Mouse (Mus musculus) forebrain, embryonic 14.5 days (tissue): Measurements from ENCODE around the gene Ppp1ca. TPM values are rescaled to one million over a fixed set of nuclear protein-coding genes. Genes with fewer than 3 reads are reported as not detected.

ENCODE experiments used
- ATAC-seq: fragments of 200-750 bp; cut with Nextera tagmentation; 2 replicates; pipeline ENCODE4 v1.8.0; 2017; ENCODE audit warnings: mild to moderate bottlenecking, moderate library complexity
- DNase-seq: peaks from one replicate; pipeline ENCODE4 v3.0.0-alpha.2; 2015; ENCODE audit warnings: low spot score
- H3K27ac ChIP-seq: fragments of 300-500 bp; sonication (generic); 2 replicates; pipeline ENCODE4 v1.5.1; 2014; ENCODE audit warnings: low read depth, mild to moderate bottlenecking, control low read depth, low read length, moderate library complexity
- H3K27me3 ChIP-seq: fragments of 300-500 bp; sonication (generic); replicated peaks from 2 replicates; pipeline ENCODE4 v1.6.1; 2014; ENCODE audit warnings: low read length, control low read depth, mixed read lengths; ENCODE audit not compliant: control insufficient read depth, insufficient read depth
- H3K36me3 ChIP-seq: fragments of 300-500 bp; sonication (generic); 2 replicates; pipeline ENCODE4 v1.6.1; 2014; ENCODE audit warnings: low read length, control low read depth; ENCODE audit not compliant: control insufficient read depth, insufficient read depth
- H3K4me1 ChIP-seq: fragments of 300-500 bp; sonication (generic); 2 replicates; pipeline ENCODE4 v1.6.1; 2014; ENCODE audit warnings: antibody characterized with exemption, low read length, control low read depth; ENCODE audit not compliant: control insufficient read depth, insufficient read depth
- H3K4me2 ChIP-seq: fragments of 300-500 bp; sonication (generic); 2 replicates; pipeline ENCODE4 v1.6.1; 2014; ENCODE audit warnings: mild to moderate bottlenecking, control low read depth, low read length
- H3K4me3 ChIP-seq: fragments of 300-500 bp; sonication (generic); 2 replicates; pipeline ENCODE4 v1.5.1; 2014; ENCODE audit warnings: low read depth, low read length, control low read depth
- H3K9ac ChIP-seq: fragments of 300-500 bp; sonication (generic); 2 replicates; pipeline ENCODE4 v1.6.1; 2014; ENCODE audit warnings: mild to moderate bottlenecking, low read length, control low read depth, moderate library complexity
- H3K9me3 ChIP-seq: fragments of 300-500 bp; sonication (generic); replicated peaks from 2 replicates; pipeline ENCODE4 v1.6.1; 2016; ENCODE audit warnings: low read length, control low read depth, mixed read lengths; ENCODE audit not compliant: control insufficient read depth
- WGBS: fragments of 180-500 bp; shearing (Covaris S2); extraction: QIAGEN DNeasy Blood & Tissue Kit; methylation state at CpG from one replicate; pipeline ENCODE4 v1.1.7; 2014; 5-methylcytosine and 5-hydroxymethylcytosine counted together
- polyA plus RNA-seq: library from polyadenylated mRNA; unstranded; fragments of >200 nt; fragmentation: Nextera tagmentation; extraction: Ambion mirVana; gene quantifications from 2 replicates; pipeline ENCODE4 v1.2.1, GENCODE M21; 2014

Ppp1ca gene
- polyA plus RNA-seq = 608 and 689 TPM in 2 replicates

DNA sequence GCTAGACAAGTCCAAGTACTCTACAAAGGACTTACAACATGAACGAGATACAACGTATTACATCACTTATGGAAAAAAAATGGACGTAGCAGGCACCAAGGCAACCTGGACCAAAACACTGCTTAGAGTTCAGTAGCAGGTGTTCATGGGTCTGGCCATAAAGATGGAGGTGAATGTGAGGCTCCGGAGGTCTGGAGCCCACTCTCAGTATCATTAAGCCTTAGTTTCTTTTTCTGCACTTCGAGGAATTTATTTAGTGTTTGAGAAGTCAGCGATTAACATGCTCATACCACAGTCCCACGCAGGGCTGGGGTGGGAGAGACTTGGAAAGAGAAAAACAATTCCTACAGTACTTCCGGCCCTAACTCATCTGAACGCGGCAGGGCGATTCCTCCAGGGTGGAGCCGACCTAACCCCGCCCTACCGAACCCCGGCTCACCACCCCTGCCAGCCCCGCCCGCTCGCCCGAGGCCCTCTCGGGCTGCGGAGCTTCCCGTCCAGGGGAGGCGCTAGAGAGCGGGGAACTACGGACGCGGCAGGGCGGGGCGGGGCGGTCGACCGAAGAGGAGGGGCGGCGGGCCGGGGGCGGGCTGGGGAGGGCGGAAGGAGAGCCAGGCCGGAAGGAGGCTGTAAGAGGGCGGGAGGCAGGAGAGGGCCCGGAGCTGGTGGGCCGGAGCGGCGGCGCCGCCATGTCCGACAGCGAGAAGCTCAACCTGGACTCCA lies at the start of gene Ppp1ca:
Gene Ppp1ca, plus strand, starts transcription at position 538 of the 723 bp plus-strand sequence.
- H3K4me3 ChIP-seq = peak within 1 kb of the TSS; percentile 99
- DNase-seq (peak; percentile 94), ATAC-seq (peak; percentile 90)
- no peaks in the 10 kb centered on the region for H3K27me3 ChIP-seq
- H3K4me2 ChIP-seq = peak within 1 kb of the TSS; percentile 92
- H3K9me3 ChIP-seq = no peaks in the 10 kb centered on the region
- peak within 1 kb of the TSS; percentile 93 for H3K9ac ChIP-seq
- peaks cover 37% of the 10 kb centered on the region for H3K36me3 ChIP-seq
- H3K27ac ChIP-seq = peak within 1 kb of the TSS; percentile 86
- H3K4me1 ChIP-seq = peaks cover 8% of the 10 kb centered on the region
- WGBS = 6% methylated on average over 42 of the region's 47 CpGs

DNA sequence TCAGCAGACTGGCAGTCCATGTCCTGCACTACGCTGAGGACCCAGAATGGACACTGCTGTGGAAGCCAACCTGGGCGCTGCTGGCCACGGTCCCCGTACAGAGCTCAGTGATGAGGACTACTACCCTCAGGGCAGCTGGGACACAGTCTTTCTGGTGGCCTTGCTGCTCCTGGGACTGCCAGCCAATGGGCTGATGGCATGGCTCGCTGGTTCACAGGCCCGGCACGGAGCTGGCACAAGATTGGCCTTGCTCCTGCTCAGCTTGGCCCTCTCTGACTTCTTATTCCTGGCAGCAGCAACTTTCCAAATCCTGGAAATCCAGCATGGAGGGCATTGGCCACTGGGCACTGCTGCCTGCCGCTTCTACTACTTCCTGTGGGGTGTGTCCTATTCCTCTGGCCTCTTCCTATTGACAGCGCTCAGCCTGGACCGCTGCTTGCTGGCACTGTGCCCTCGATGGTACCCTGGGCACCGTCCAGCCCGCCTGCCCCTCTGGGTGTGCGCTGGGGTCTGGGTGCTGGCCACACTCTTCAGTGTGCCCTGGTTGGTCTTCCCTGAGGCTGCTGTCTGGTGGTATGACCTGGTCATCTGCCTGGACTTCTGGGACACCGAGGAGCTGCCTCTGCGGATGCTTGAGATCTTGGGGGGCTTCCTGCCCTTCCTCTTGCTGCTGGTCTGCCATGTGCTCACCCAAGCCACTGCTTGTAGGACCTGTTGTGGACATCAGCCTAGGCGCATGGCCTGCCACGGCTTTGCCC lies 49.3 kb upstream of the Ppp1ca start:
- DNase-seq = no peak

DNA sequence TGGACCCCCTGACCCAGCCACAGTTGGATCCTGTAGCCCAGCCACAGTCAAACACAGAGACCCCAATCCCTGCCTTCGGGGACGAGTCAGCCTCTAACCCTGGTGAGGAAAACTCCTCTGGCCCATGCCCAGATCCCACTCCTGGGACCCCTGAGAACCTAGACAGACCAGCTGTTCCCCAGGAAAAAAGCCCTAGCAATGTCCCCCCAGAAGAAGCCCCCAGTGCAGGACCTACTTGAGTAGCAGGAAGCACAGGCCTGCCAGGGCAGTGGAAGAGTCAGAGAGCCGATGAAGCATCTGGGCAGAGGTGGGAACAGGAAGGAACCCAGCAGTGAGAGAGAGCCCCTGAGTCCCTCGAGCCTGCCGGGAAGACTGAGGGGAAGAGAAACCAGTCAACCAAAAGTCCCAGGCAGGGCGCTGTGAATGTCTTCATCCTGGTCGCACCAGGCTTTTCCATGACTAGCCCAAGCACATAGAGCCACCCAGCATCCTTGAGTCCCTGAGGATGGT lies 48.1 kb upstream of the Ppp1ca start, which contains the start of gene Cabp4:
Gene Cabp4, minus strand, starts transcription at position 275 of the 510 bp plus-strand sequence.
- H3K9me3 ChIP-seq = no peaks in the 10 kb centered on the region
- no peak for DNase-seq
- H3K4me1 ChIP-seq = peaks cover 3% of the 10 kb centered on the region; the same call in 1 of the 2 replicates
- H3K27me3 ChIP-seq = no peaks in the 10 kb centered on the region
- no peak within 1 kb of the TSS for H3K9ac ChIP-seq
- ATAC-seq = no peak
- H3K4me3 ChIP-seq = no peak within 1 kb of the TSS
- WGBS = 79% methylated on average over 7 of the region's 7 CpGs
- H3K4me2 ChIP-seq = no peak within 1 kb of the TSS
- no peak within 1 kb of the TSS for H3K27ac ChIP-seq
- H3K36me3 ChIP-seq = no peaks in the 10 kb centered on the region

More for the DNA sequence above, 49.3 kb upstream of the Ppp1ca start:
- Histone ChIP-seq H3K4me1 (peaks cover under 1% of the 10 kb centered on the region; the same call in 1 of the 2 replicates), H3K9me3 (no peaks in the 10 kb centered on the region), H3K27me3 (no peaks in the 10 kb centered on the region), H3K27ac (no peak overlapping the region), H3K4me2 (no peak overlapping the region), H3K4me3 (no peak overlapping the region), H3K36me3 (no peaks in the 10 kb centered on the region), H3K9ac (no peak overlapping the region)
- 89% methylated on average over 18 of the region's 18 CpGs for WGBS
- ATAC-seq = no peak

DNA sequence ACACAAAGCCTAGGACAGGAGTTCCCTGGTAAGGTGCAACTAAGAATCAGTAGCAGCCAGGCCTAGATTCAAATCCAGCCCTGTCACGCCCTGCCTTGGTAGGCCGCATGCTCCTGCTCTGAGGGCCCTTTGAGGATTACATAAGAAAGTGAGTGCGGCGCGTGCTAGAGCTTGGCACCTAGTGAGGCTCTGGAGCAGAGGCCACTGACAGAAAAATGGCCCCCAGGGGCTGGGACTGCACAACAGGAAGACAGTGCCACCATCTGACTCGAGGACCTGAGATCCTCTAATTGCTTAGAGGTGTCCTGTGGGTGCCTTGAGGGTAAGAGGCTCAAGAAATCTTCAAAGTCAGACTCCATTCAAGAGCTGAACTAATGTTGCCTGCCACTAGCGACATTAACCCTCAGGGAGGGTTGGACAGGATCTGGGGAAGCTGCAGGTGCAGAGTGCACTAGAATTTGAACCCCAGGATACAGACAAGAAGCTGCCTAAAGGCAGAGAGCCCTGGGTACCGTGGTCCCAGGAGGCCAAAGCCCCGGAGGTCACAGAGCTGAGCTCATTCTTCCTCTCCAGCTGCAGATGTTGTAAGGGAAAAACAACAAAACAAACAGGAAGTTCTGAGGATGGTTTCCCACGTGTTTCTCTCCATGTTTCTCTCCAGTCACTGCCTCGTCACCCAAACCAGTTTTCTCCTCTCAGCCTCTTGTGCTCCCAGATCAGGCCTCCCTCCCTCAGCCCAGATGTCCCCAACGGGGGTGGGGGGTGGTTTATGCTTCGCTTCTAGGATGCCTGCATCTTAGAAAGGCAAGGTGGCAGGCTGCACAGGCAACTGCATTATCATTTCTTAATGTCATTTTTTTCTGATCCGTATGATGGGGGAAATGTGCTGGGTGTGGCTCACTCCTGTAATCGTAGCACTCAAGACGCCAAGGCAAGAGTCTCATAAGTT lies 47.0 kb upstream of the Ppp1ca start:
- Histone ChIP-seq H3K27ac (no peak overlapping the region), H3K4me2 (no peak overlapping the region), H3K4me1 (peaks cover 10% of the 10 kb centered on the region), H3K9ac (no peak overlapping the region), H3K36me3 (no peaks in the 10 kb centered on the region), H3K27me3 (no peaks in the 10 kb centered on the region), H3K9me3 (no peaks in the 10 kb centered on the region), H3K4me3 (no peak overlapping the region)
- ATAC-seq (no peak), DNase-seq (no peak)
- WGBS = 82% methylated on average over 16 of the region's 16 CpGs

DNA sequence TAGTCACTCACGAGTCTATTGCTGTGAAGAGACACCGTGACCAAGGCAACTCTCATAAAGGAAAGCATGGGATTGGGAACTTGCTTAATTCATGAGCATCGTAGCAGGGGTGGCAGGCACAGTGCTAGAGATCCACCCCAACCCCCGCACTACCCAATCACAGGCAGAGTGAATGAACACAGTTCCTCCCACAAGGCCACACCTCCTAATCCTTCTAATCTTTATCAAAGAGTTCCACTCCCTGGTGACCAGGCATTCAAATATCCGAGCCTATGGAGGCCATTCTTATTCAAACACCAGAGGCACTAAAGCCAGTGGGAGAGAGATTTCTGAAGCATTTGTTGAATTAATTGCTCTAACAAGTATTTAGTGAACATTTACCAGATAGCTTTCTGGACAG lies 45.9 kb upstream of the Ppp1ca start:
- Histone ChIP-seq H3K4me2 (no peak overlapping the region), H3K36me3 (peaks cover 8% of the 10 kb centered on the region), H3K9ac (no peak overlapping the region), H3K4me1 (peaks cover 10% of the 10 kb centered on the region), H3K9me3 (no peaks in the 10 kb centered on the region), H3K4me3 (no peak overlapping the region), H3K27ac (no peak overlapping the region), H3K27me3 (no peaks in the 10 kb centered on the region)
- no peak for ATAC-seq
- no peak for DNase-seq
- 76% methylated on average over 5 of the region's 5 CpGs for WGBS

DNA sequence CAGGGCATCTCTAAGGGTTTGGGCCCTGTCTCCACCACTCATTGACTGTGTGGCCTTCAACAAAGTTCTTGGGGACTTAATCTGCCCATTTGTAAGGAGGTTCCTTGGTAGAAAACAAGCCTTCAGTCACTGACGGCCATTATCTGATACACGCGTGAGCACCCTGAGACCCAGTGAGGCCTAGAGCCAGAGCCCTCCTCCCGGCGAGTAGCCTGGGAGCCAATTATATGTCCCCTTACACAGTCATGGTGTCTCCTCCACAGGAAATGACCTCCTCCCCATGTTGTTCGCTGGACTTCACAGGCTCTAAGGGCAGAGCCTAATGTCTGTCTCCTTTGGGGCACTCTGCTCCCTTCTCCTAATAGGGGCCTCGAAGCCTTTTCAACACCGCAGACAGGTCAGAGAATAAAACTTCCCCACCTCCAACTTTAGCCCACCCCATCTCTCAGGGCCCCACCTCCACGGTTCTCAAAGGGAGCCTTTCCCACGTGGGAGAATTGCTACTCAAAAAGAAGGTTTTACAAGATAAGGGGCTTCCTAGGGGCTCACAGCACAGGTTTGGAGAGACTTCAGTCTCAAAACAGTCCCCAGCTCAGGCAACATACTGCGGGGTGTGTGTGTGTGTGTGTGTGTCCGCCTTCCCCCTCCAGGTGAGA lies 45.4 kb upstream of the Ppp1ca start:
- Histone ChIP-seq H3K9me3 (no peaks in the 10 kb centered on the region), H3K4me2 (no peak overlapping the region), H3K9ac (no peak overlapping the region), H3K27me3 (no peaks in the 10 kb centered on the region), H3K27ac (no peak overlapping the region), H3K4me3 (no peak overlapping the region), H3K36me3 (peaks cover 13% of the 10 kb centered on the region), H3K4me1 (peaks cover 10% of the 10 kb centered on the region)
- DNase-seq (no peak), ATAC-seq (no peak)
- WGBS = 61% methylated on average over 12 of the region's 12 CpGs

DNA sequence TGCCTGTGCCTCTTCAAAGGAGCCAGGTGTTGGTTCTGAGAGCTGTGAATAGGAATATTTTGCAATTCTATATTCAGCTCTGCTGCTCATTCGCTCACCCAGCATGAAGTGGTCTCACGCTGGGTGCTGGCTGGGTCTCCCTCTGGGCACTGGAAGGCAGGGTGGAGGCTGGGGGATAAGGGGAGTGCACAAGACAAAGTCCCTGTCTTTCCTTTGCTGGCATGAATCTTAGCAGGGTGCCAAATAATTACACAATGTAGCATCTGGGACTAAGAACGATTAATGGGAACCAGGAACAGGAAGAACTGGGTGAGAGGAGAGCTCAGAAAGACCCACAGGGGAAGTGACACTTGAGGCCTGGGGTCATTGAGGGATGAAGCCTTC lies 44.9 kb upstream of the Ppp1ca start:
- DNase-seq (no peak), ATAC-seq (no peak)
- Histone ChIP-seq H3K9ac (no peak overlapping the region), H3K27me3 (no peaks in the 10 kb centered on the region), H3K36me3 (peaks cover 16% of the 10 kb centered on the region), H3K4me3 (no peak overlapping the region), H3K9me3 (no peaks in the 10 kb centered on the region), H3K27ac (no peak overlapping the region), H3K4me1 (peaks cover 10% of the 10 kb centered on the region), H3K4me2 (no peak overlapping the region)
- WGBS = 38% methylated on average over 3 of the region's 3 CpGs
